Mouse (Mus musculus) kidney, adult 2 months (tissue): ENCODE measurements at regions not wholly inside any gene's neighbourhood (a gene's known extent, or its start where the extent isn't known, plus 50 kb on each side); places are given as distances from the start of the nearest gene placed in this dataset.

Experiments used
- CTCF ChIP-seq: fragments of 200-500 bp; conservative IDR thresholded peaks from 2 replicates; pipeline ENCODE4 v1.5.1; 2011; ENCODE audit warnings: low read depth, mild to moderate bottlenecking, control low read depth, low read length, moderate library complexity, mixed read lengths; ENCODE audit not compliant: insufficient read depth, insufficient read length
- POLR2A ChIP-seq: fragments of 200-500 bp; IDR thresholded peaks from one replicate; pipeline ENCODE4 v1.6.1; 2011; ENCODE audit warnings: low read depth, low read length, control low read depth

DNA sequence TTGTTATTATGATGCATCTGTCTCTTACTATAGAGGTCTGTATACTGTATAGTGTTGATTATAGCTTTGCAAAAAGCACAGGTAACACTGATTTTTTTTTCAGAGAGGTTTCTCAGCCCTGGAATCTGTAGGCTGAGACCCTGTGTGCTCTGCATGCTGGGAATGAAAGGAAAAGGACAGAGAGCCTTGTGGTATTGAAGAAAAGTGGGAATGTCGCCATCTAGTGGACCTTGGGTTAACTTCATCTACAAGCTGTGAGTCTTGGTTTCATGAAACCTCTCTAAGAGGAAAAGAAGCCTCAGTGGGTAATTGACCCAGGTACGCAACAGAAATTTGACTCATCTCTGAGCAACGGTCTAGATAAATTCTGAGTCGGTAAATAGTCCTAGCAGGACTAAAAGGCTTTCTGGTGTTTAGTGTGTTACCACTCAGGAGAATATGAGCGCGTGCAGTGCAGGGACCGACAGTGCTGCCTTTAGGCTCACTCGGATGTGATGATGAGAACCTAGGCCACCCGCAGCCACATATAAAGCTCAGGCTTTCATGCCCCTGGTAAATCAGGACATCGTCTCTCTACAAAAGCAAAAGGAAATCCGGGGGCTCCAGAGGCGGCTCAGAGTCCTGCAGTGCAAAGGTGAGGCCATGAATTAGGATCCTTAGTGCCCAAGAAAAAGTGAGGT, 75.9 kb upstream of the Nmur2 start:
- TF ChIP-seq POLR2A, result no peak
- TF ChIP-seq CTCF, result peak; percentile 29; the same call in 1 of the 2 replicates
